In the genomic region with DNA sequence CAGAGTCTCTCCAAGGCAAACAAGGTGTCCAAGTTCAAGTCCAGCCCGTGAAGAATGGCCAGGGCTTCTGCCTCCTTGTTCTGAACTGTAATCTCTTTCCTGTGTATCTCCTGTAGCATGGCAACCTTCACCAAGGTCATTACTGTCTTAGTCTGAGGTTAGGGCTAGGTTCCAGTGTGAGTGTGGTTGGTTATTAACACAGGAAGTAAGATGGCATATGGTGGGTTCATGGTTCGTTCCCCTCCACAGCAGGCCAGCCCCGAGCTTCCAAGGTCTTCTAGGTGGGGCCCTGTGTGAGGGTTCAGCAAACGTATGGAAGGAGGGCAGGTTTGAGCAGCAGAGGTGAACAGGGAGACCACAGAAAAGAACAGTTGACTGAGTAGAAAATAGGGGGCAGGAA, we compare ENCODE assay signal across 15 mouse cellular contexts.
"Had no signal": no experiment of that assay in that cellular context is flagged by ENCODE, and none has a peak within 500 bp of the region (broad histone marks: within the 10 kb centered on the region; RNA-seq: fewer than 3 reads in every experiment).

No protein-coding gene starts in this region.

- H3K4me1 ChIP-seq: limb, embryonic 13.5 days; stomach, embryonic 15.5 days had no signal

- H3K4me3 ChIP-seq: limb, embryonic 13.5 days; midbrain, embryonic 15.5 days; neural tube, embryonic 13.5 days; stomach, embryonic 15.5 days had no signal

- H3K36me3 ChIP-seq: midbrain, embryonic 15.5 days; neural tube, embryonic 13.5 days had no signal

- H3K27ac ChIP-seq: kidney, postnatal 0 days; limb, embryonic 13.5 days; liver, embryonic 14.5 days; midbrain, embryonic 15.5 days; neural tube, embryonic 13.5 days; stomach, embryonic 15.5 days had no signal

- ATAC-seq: hindbrain, embryonic 16.5 days; inflammation-experienced regulatory T-cells, adult 6 months; midbrain, embryonic 15.5 days had no signal

- H3K9me3 ChIP-seq: limb, embryonic 13.5 days; midbrain, embryonic 15.5 days; neural tube, embryonic 13.5 days; stomach, embryonic 15.5 days had no signal

- H3K27me3 ChIP-seq: limb, embryonic 13.5 days; midbrain, embryonic 15.5 days; neural tube, embryonic 13.5 days; stomach, embryonic 15.5 days had no signal

- DNase-seq: left cerebral cortex, postnatal 4 days; lung, adult 18-20 months; retina, postnatal 1 day; right cerebral cortex, postnatal 4 days; spleen, adult 18-20 months; thymus, adult 2 months; thymus, postnatal 25 days had no signal

- H3K9ac ChIP-seq: limb, embryonic 13.5 days; liver, embryonic 14.5 days; midbrain, embryonic 15.5 days; neural tube, embryonic 13.5 days; stomach, embryonic 15.5 days had no signal

- H3K4me2 ChIP-seq: limb, embryonic 13.5 days; midbrain, embryonic 15.5 days; neural tube, embryonic 13.5 days; stomach, embryonic 15.5 days had no signal
